Mouse (Mus musculus) cortical plate, adult 2 months (tissue): ENCODE results near the gene Arl6ip5.

Experiments
- CTCF ChIP-seq: fragments of 200-500 bp; IDR thresholded peaks from 2 replicates; pipeline ENCODE4 v1.5.1; 2011; ENCODE audit warnings: mild to moderate bottlenecking, control low read depth, low read length; ENCODE audit not compliant: insufficient read depth; ENCODE audit errors: extremely low read depth
- POLR2A ChIP-seq: fragments of 200-500 bp; IDR thresholded peaks from 2 replicates; pipeline ENCODE4 v1.6.1; 2011; ENCODE audit warnings: mild to moderate bottlenecking, low read length, control low read depth; ENCODE audit not compliant: insufficient read depth; ENCODE audit errors: extremely low read depth

DNA sequence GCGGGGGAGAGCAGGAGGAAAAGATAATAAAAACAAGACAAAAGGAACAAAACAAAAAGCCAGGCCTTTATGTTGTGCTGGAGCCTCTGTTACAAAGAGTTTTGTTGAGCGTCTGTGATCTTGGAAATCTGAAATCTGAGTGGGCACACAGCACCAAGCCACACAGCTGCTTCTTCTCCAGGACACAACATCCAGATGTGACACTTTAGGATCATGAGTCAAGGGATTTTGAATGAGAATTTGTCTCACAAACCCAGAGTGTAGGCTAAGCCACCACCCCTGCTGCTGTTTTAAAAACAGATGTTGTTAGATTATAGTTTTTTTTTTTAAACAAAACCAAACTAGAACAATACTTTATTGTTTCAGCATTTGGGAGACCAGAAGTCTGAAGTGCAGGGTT is 61.9 kb downstream of the Arl6ip5 start:
- no peak for TF ChIP-seq POLR2A
- TF ChIP-seq CTCF: no peak
